Mouse (Mus musculus) kidney, embryonic 15.5 days (tissue): ENCODE measurements at regions not wholly inside any gene's neighbourhood (a gene's known extent, or its start where the extent isn't known, plus 50 kb on each side); places are given as distances from the start of the nearest gene placed in this dataset.

Experiments used
- ATAC-seq: fragments of 200-750 bp; cut with Nextera tagmentation; replicated peaks from 2 replicates; pipeline ENCODE4 v1.8.0; 2017; ENCODE audit warnings: moderate TSS enrichment; ENCODE audit not compliant: low FRiP score
- H3K27ac ChIP-seq: fragments of 300-500 bp; sonication (generic); 2 replicates; pipeline ENCODE4 v1.5.1; 2015; ENCODE audit warnings: mild to moderate bottlenecking, inconsistent platforms
- H3K27me3 ChIP-seq: fragments of 300-500 bp; sonication (generic); 2 replicates; pipeline ENCODE4 v1.6.1; 2015; ENCODE audit warnings: inconsistent platforms
- H3K36me3 ChIP-seq: fragments of 300-500 bp; sonication (generic); 2 replicates; pipeline ENCODE4 v1.6.1; 2015; ENCODE audit warnings: inconsistent platforms
- H3K4me1 ChIP-seq: fragments of 300-500 bp; sonication (generic); 2 replicates; pipeline ENCODE4 v1.6.1; 2015; ENCODE audit warnings: inconsistent platforms
- H3K4me2 ChIP-seq: fragments of 300-500 bp; sonication (generic); 2 replicates; pipeline ENCODE4 v1.6.1; 2015; ENCODE audit warnings: moderate library complexity, mild to moderate bottlenecking, inconsistent platforms
- H3K4me3 ChIP-seq: fragments of 300-500 bp; sonication (generic); replicated peaks from 2 replicates; pipeline ENCODE4 v1.5.1; 2015; ENCODE audit warnings: mild to moderate bottlenecking, inconsistent platforms
- H3K9ac ChIP-seq: fragments of 300-500 bp; sonication (generic); 2 replicates; pipeline ENCODE4 v1.6.1; 2015; ENCODE audit warnings: mild to moderate bottlenecking, inconsistent platforms
- H3K9me3 ChIP-seq: fragments of 300-500 bp; sonication (generic); replicated peaks from 2 replicates; pipeline ENCODE4 v1.6.1; 2016; ENCODE audit warnings: inconsistent platforms
- WGBS: fragments of 180-500 bp; shearing (Covaris S2); methylation state at CpG from one replicate; pipeline ENCODE4 v1.1.7; 2015; ENCODE audit warnings: mixed read lengths; 5-methylcytosine and 5-hydroxymethylcytosine counted together

- no peaks in the 10 kb centered on the region for H3K9me3 ChIP-seq
- no peaks in the 10 kb centered on the region for H3K27me3 ChIP-seq
- no peaks in the 10 kb centered on the region for H3K36me3 ChIP-seq
- no peak overlapping the region for H3K4me3 ChIP-seq
- no peak overlapping the region for H3K9ac ChIP-seq
- WGBS: 72% methylated on average over 6 of the region's 6 CpGs
- no peak overlapping the region for H3K27ac ChIP-seq
- H3K4me1 ChIP-seq: peaks cover 39% of the 10 kb centered on the region
- no peak overlapping the region for H3K4me2 ChIP-seq
- ATAC-seq: no peak
These were observed 119.5 kb upstream of the Klf14 start for GRCm38 (mm10) chr6:31078413-31078812.

- Histone ChIP-seq H3K4me1 (peaks cover 38% of the 10 kb centered on the region), H3K9ac (no peak overlapping the region), H3K36me3 (no peaks in the 10 kb centered on the region), H3K9me3 (no peaks in the 10 kb centered on the region), H3K4me2 (no peak overlapping the region), H3K27me3 (no peaks in the 10 kb centered on the region), H3K4me3 (no peak overlapping the region), H3K27ac (no peak overlapping the region)
- no peak for ATAC-seq
- WGBS: 56% methylated on average over 14 of the region's 14 CpGs
These were observed 120.8 kb upstream of the Klf14 start for GRCm38 (mm10) chr6:31079586-31080259.

GRCm38 (mm10) chr6:31080279-31080678 lies 121.4 kb upstream of the Klf14 start:
- H3K4me1 ChIP-seq: peaks cover 33% of the 10 kb centered on the region
- H3K27ac ChIP-seq: no peak overlapping the region
- H3K36me3 ChIP-seq: no peaks in the 10 kb centered on the region
- 67% methylated on average over 4 of the region's 4 CpGs for WGBS
- H3K27me3 ChIP-seq: no peaks in the 10 kb centered on the region
- no peak for ATAC-seq
- H3K9ac ChIP-seq: no peak overlapping the region
- no peak overlapping the region for H3K4me2 ChIP-seq
- no peak overlapping the region for H3K4me3 ChIP-seq
- no peaks in the 10 kb centered on the region for H3K9me3 ChIP-seq

- 90% methylated on average over 9 of the region's 9 CpGs for WGBS
- no peak overlapping the region for H3K27ac ChIP-seq
- peaks cover 29% of the 10 kb centered on the region for H3K4me1 ChIP-seq
- ATAC-seq: no peak
- no peaks in the 10 kb centered on the region for H3K27me3 ChIP-seq
- no peak overlapping the region for H3K4me3 ChIP-seq
- no peak overlapping the region for H3K9ac ChIP-seq
- H3K36me3 ChIP-seq: no peaks in the 10 kb centered on the region
- H3K4me2 ChIP-seq: no peak overlapping the region
- no peaks in the 10 kb centered on the region for H3K9me3 ChIP-seq
These were observed 121.8 kb upstream of the Klf14 start for GRCm38 (mm10) chr6:31080691-31081090.

GRCm38 (mm10) chr6:31081238-31081637 lies 122.4 kb upstream of the Klf14 start:
- Histone ChIP-seq H3K9me3 (no peaks in the 10 kb centered on the region), H3K27ac (no peak overlapping the region), H3K36me3 (no peaks in the 10 kb centered on the region), H3K4me2 (no peak overlapping the region), H3K27me3 (no peaks in the 10 kb centered on the region), H3K4me3 (no peak overlapping the region), H3K4me1 (peaks cover 25% of the 10 kb centered on the region), H3K9ac (no peak overlapping the region)
- no peak for ATAC-seq
- 86% methylated on average over 9 of the region's 9 CpGs for WGBS

- ATAC-seq: no peak
- Histone ChIP-seq H3K4me2 (no peak overlapping the region), H3K4me3 (no peak overlapping the region), H3K36me3 (no peaks in the 10 kb centered on the region), H3K9ac (no peak overlapping the region), H3K27ac (no peak overlapping the region), H3K27me3 (no peaks in the 10 kb centered on the region), H3K4me1 (peaks cover 20% of the 10 kb centered on the region), H3K9me3 (no peaks in the 10 kb centered on the region)
- 48% methylated on average over 7 of the region's 7 CpGs for WGBS
These were observed 123.1 kb upstream of the Klf14 start for GRCm38 (mm10) chr6:31081988-31082387.

- no peak overlapping the region for H3K4me3 ChIP-seq
- no peak overlapping the region for H3K27ac ChIP-seq
- H3K27me3 ChIP-seq: no peaks in the 10 kb centered on the region
- no peak overlapping the region for H3K4me2 ChIP-seq
- no peak overlapping the region for H3K9ac ChIP-seq
- no peaks in the 10 kb centered on the region for H3K36me3 ChIP-seq
- peaks cover 21% of the 10 kb centered on the region for H3K4me1 ChIP-seq
- no peaks in the 10 kb centered on the region for H3K9me3 ChIP-seq
- 72% methylated on average over 10 of the region's 10 CpGs for WGBS
- no peak for ATAC-seq
These were observed 124.0 kb upstream of the Klf14 start for GRCm38 (mm10) chr6:31082613-31083470.

GRCm38 (mm10) chr6:31083701-31084100 lies 124.8 kb upstream of the Klf14 start:
- WGBS: 89% methylated on average over 6 of the region's 6 CpGs
- Histone ChIP-seq H3K36me3 (no peaks in the 10 kb centered on the region), H3K27ac (no peak overlapping the region), H3K4me3 (no peak overlapping the region), H3K4me1 (peaks cover 30% of the 10 kb centered on the region), H3K27me3 (no peaks in the 10 kb centered on the region), H3K4me2 (no peak overlapping the region), H3K9ac (no peak overlapping the region), H3K9me3 (no peaks in the 10 kb centered on the region)
- no peak for ATAC-seq

GRCm38 (mm10) chr6:31085063-31085759 lies 126.3 kb upstream of the Klf14 start:
- ATAC-seq: no peak
- WGBS: 88% methylated on average over 8 of the region's 8 CpGs
- H3K4me2 ChIP-seq: no peak overlapping the region
- H3K36me3 ChIP-seq: no peaks in the 10 kb centered on the region
- H3K4me1 ChIP-seq: peaks cover 35% of the 10 kb centered on the region
- H3K27ac ChIP-seq: no peak overlapping the region
- H3K27me3 ChIP-seq: no peaks in the 10 kb centered on the region
- no peaks in the 10 kb centered on the region for H3K9me3 ChIP-seq
- H3K9ac ChIP-seq: no peak overlapping the region
- no peak overlapping the region for H3K4me3 ChIP-seq

GRCm38 (mm10) chr6:31085760-31086108 lies 126.9 kb upstream of the Klf14 start:
- Histone ChIP-seq H3K4me2 (no peak overlapping the region), H3K36me3 (no peaks in the 10 kb centered on the region), H3K27ac (no peak overlapping the region), H3K9me3 (no peaks in the 10 kb centered on the region), H3K4me3 (no peak overlapping the region), H3K4me1 (peaks cover 33% of the 10 kb centered on the region), H3K27me3 (no peaks in the 10 kb centered on the region), H3K9ac (no peak overlapping the region)
- 77% methylated on average over 9 of the region's 9 CpGs for WGBS
- no peak for ATAC-seq

- peaks cover 33% of the 10 kb centered on the region for H3K4me1 ChIP-seq
- H3K4me2 ChIP-seq: no peak overlapping the region
- no peak overlapping the region for H3K27ac ChIP-seq
- 85% methylated on average over 5 of the region's 5 CpGs for WGBS
- H3K27me3 ChIP-seq: no peaks in the 10 kb centered on the region
- H3K36me3 ChIP-seq: no peaks in the 10 kb centered on the region
- H3K4me3 ChIP-seq: no peak overlapping the region
- no peak overlapping the region for H3K9ac ChIP-seq
- ATAC-seq: no peak
- no peaks in the 10 kb centered on the region for H3K9me3 ChIP-seq
These were observed 127.4 kb upstream of the Klf14 start for GRCm38 (mm10) chr6:31086283-31086682.

GRCm38 (mm10) chr6:31086798-31087360 lies 128.0 kb upstream of the Klf14 start:
- H3K4me2 ChIP-seq: no peak overlapping the region
- no peak overlapping the region for H3K4me3 ChIP-seq
- peaks cover 32% of the 10 kb centered on the region for H3K4me1 ChIP-seq
- no peak for ATAC-seq
- H3K36me3 ChIP-seq: no peaks in the 10 kb centered on the region
- H3K9me3 ChIP-seq: no peaks in the 10 kb centered on the region
- H3K27me3 ChIP-seq: no peaks in the 10 kb centered on the region
- 72% methylated on average over 7 of the region's 7 CpGs for WGBS
- H3K9ac ChIP-seq: no peak overlapping the region
- no peak overlapping the region for H3K27ac ChIP-seq
